Mouse (Mus musculus) heart, embryonic 15.5 days (tissue): Measurements from ENCODE around the gene Hist2h2ac. TPM values are rescaled to one million over a fixed set of nuclear protein-coding genes. Genes with fewer than 3 reads are reported as not detected.

Experiments
- ATAC-seq: fragments of 200-750 bp; cut with Nextera tagmentation; replicated peaks from 2 replicates; pipeline ENCODE4 v1.8.0; 2017; ENCODE audit warnings: low read depth, moderate TSS enrichment; ENCODE audit not compliant: insufficient number of reproducible peaks, insufficient read depth, low FRiP score
- H3K27ac ChIP-seq: fragments of 300-500 bp; sonication (generic); 2 replicates; pipeline ENCODE4 v1.5.1; 2015; ENCODE audit warnings: mild to moderate bottlenecking, inconsistent platforms
- H3K27me3 ChIP-seq: fragments of 300-500 bp; sonication (generic); 2 replicates; pipeline ENCODE4 v1.6.1; 2015; ENCODE audit warnings: inconsistent platforms
- H3K36me3 ChIP-seq: fragments of 300-500 bp; sonication (generic); 2 replicates; pipeline ENCODE4 v1.6.1; 2015; ENCODE audit warnings: mild to moderate bottlenecking, inconsistent platforms
- H3K4me1 ChIP-seq: fragments of 300-500 bp; sonication (generic); replicated peaks from 2 replicates; pipeline ENCODE4 v1.6.1; 2015; ENCODE audit warnings: inconsistent platforms
- H3K4me2 ChIP-seq: fragments of 300-500 bp; sonication (generic); 2 replicates; pipeline ENCODE4 v1.6.1; 2015; ENCODE audit warnings: inconsistent platforms, mild to moderate bottlenecking, moderate library complexity
- H3K4me3 ChIP-seq: fragments of 300-500 bp; sonication (generic); 2 replicates; pipeline ENCODE4 v1.5.1; 2015; ENCODE audit warnings: mild to moderate bottlenecking, inconsistent platforms
- H3K9ac ChIP-seq: fragments of 300-500 bp; sonication (generic); 2 replicates; pipeline ENCODE4 v1.6.1; 2015; ENCODE audit warnings: mild to moderate bottlenecking, inconsistent platforms
- H3K9me3 ChIP-seq: fragments of 300-500 bp; sonication (generic); replicated peaks from 2 replicates; pipeline ENCODE4 v1.6.1; 2016; ENCODE audit warnings: inconsistent platforms
- WGBS: fragments of 180-500 bp; shearing (Covaris S2); methylation state at CpG from one replicate; pipeline ENCODE4 v1.1.7; 2015; ENCODE audit warnings: mixed read lengths; 5-methylcytosine and 5-hydroxymethylcytosine counted together
- polyA plus RNA-seq: library from polyadenylated mRNA; unstranded; fragments of >200 nt; fragmentation: Nextera tagmentation; extraction: Ambion mirVana; gene quantifications from 2 replicates; pipeline ENCODE4 v1.2.1, GENCODE M21; 2015

Hist2h2ac gene
- polyA plus RNA-seq, 1 experiment from 2014 or later, result 5.3 TPM

DNA sequence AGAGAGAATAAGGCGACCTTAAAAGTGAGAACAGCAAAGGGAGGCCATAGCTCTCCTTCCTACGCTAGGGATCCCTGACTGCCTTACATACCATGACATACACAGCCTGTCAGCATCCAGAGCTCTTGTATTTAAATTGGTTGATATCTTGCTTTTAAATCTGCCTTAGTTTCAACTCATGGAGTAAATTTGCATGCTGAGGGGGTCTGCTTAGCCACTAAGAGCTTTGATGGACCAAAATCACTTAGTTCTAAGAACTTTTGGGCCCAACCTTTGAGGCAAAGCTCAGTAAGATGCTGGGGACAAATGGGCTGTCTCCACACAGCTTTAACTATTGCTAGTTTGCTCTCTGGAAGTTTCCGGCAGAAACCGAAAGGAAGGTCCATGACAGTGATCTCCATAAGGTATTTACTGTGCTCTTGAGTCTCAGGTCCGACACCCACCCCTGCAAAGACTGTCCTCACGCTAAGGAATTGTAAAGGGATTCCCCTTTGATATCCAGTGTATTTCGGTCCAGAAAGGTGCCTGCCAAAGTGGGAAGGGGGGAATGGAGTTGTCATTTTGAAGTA lies 16.7 kb upstream of the Hist2h2ac start:
- no peaks in the 10 kb centered on the region for H3K27me3 ChIP-seq
- peak overlapping the region; percentile 69 for H3K27ac ChIP-seq
- no peaks in the 10 kb centered on the region for H3K9me3 ChIP-seq
- H3K4me3 ChIP-seq, result peak overlapping the region; percentile 55
- peaks cover 19% of the 10 kb centered on the region for H3K4me1 ChIP-seq
- no peaks in the 10 kb centered on the region for H3K36me3 ChIP-seq
- no peak for ATAC-seq
- H3K9ac ChIP-seq, result peak overlapping the region; percentile 65
- whole genome bisulfite sequencing, result 21% methylated on average over 7 of the region's 7 CpGs
- H3K4me2 ChIP-seq, result peak overlapping the region; percentile 65

- peak overlapping the region; percentile 55 for H3K4me3 ChIP-seq
- H3K27ac ChIP-seq, result peak overlapping the region; percentile 69
- H3K9me3 ChIP-seq, result no peaks in the 10 kb centered on the region
- no peaks in the 10 kb centered on the region for H3K27me3 ChIP-seq
- peak overlapping the region; percentile 65 for H3K4me2 ChIP-seq
- WGBS, result 79% methylated on average over 4 of the region's 4 CpGs
- no peaks in the 10 kb centered on the region for H3K36me3 ChIP-seq
- ATAC-seq, result no peak
- H3K4me1 ChIP-seq, result peaks cover 19% of the 10 kb centered on the region
- H3K9ac ChIP-seq, result peak overlapping the region; percentile 65; the same call in 1 of the 2 replicates
Measured at GRCm38 (mm10) chr3:96236834-96237334, 16.2 kb upstream of the Hist2h2ac start.

GRCm38 (mm10) chr3:96235836-96236235 lies 15.2 kb upstream of the Hist2h2ac start:
- Histone ChIP-seq H3K4me1 (peaks cover 19% of the 10 kb centered on the region), H3K4me3 (no peak overlapping the region), H3K27ac (no peak overlapping the region), H3K4me2 (no peak overlapping the region), H3K36me3 (no peaks in the 10 kb centered on the region), H3K9me3 (no peaks in the 10 kb centered on the region), H3K27me3 (no peaks in the 10 kb centered on the region), H3K9ac (no peak overlapping the region)
- ATAC-seq, result no peak
- 51% methylated on average over 3 of the region's 3 CpGs for WGBS

- ATAC-seq, result no peak
- Histone ChIP-seq H3K36me3 (no peaks in the 10 kb centered on the region), H3K9ac (no peak overlapping the region), H3K9me3 (no peaks in the 10 kb centered on the region), H3K27me3 (no peaks in the 10 kb centered on the region), H3K4me2 (no peak overlapping the region), H3K4me3 (no peak overlapping the region), H3K4me1 (peaks cover 16% of the 10 kb centered on the region), H3K27ac (no peak overlapping the region)
- 87% methylated on average over 2 of the region's 2 CpGs for WGBS
Measured at GRCm38 (mm10) chr3:96234914-96235313, 14.2 kb upstream of the Hist2h2ac start.

DNA sequence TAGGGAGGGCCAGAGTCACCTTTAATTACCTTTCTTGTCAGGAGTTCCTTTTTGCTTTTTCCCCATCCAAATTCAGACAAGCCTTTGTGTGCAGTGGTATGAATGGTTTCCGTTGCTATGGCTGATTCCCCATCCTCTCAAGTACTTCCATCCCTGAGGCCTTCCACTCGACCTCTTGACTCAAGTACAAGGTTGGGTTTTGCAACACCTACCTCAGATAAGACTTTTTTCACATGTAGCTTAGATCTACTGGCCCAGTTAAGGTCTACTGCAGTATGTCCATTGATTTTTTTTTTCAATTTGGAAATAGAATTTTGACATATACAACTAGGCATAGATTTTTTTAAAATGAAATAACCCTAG lies 11.1 kb upstream of the Hist2h2ac start:
- Histone ChIP-seq H3K27me3 (no peaks in the 10 kb centered on the region), H3K4me1 (peaks cover 1% of the 10 kb centered on the region), H3K9ac (no peak overlapping the region), H3K9me3 (no peaks in the 10 kb centered on the region), H3K36me3 (no peaks in the 10 kb centered on the region), H3K4me2 (no peak overlapping the region), H3K4me3 (no peak overlapping the region), H3K27ac (no peak overlapping the region)
- no peak for ATAC-seq
- 41% methylated on average over 2 of the region's 2 CpGs for WGBS

- WGBS, result 61% methylated on average over 4 of the region's 4 CpGs
- H3K4me3 ChIP-seq, result no peak overlapping the region
- no peak for ATAC-seq
- no peak overlapping the region for H3K9ac ChIP-seq
- H3K36me3 ChIP-seq, result no peaks in the 10 kb centered on the region
- no peak overlapping the region for H3K27ac ChIP-seq
- H3K9me3 ChIP-seq, result no peaks in the 10 kb centered on the region
- H3K4me2 ChIP-seq, result no peak overlapping the region
- H3K4me1 ChIP-seq, result 0 out of 2 replicates have a peak, but pooled peaks cover 2% of the 10 kb centered on the region
- no peaks in the 10 kb centered on the region for H3K27me3 ChIP-seq
Measured at GRCm38 (mm10) chr3:96230910-96231757, 10.5 kb upstream of the Hist2h2ac start.

DNA sequence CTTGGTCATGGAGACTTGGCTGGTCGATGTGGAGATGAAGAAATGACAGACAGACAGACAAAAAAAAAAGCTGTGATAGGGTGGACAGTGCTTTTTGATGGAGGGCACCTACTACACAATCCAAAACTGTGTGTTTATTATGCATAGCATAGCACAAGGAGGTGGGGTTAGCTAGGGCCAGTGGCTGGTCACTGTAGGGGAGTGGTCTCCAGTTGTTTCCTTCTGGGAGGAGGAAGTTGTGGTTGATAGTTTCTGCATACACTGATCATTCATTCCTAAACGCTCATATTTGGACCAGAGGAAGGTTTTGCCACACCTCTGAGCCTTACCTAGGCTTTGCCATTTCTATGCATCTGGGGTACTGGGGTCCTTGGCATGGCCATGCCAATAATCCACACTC lies 9.7 kb upstream of the Hist2h2ac start:
- Histone ChIP-seq H3K9me3 (no peaks in the 10 kb centered on the region), H3K36me3 (no peaks in the 10 kb centered on the region), H3K27me3 (no peaks in the 10 kb centered on the region), H3K27ac (no peak overlapping the region), H3K9ac (no peak overlapping the region), H3K4me3 (no peak overlapping the region), H3K4me2 (no peak overlapping the region), H3K4me1 (0 out of 2 replicates have a peak, but pooled peaks cover 3% of the 10 kb centered on the region)
- 63% methylated on average over 2 of the region's 2 CpGs for WGBS
- no peak for ATAC-seq

- Histone ChIP-seq H3K27ac (no peak overlapping the region), H3K36me3 (no peaks in the 10 kb centered on the region), H3K9me3 (no peaks in the 10 kb centered on the region), H3K4me3 (no peak overlapping the region), H3K4me1 (0 out of 2 replicates have a peak, but pooled peaks cover 7% of the 10 kb centered on the region), H3K27me3 (no peaks in the 10 kb centered on the region), H3K9ac (no peak overlapping the region), H3K4me2 (no peak overlapping the region)
- no peak for ATAC-seq
- 61% methylated on average over 2 of the region's 2 CpGs for WGBS
Measured at GRCm38 (mm10) chr3:96228828-96229227, 8.1 kb upstream of the Hist2h2ac start.

GRCm38 (mm10) chr3:96226695-96227648 lies 6.3 kb upstream of the Hist2h2ac start:
- H3K9ac ChIP-seq, result no peak overlapping the region
- 57% methylated on average over 8 of the region's 8 CpGs for WGBS
- ATAC-seq, result no peak
- H3K4me3 ChIP-seq, result no peak overlapping the region
- H3K4me2 ChIP-seq, result no peak overlapping the region
- H3K4me1 ChIP-seq, result peaks cover 21% of the 10 kb centered on the region
- no peaks in the 10 kb centered on the region for H3K9me3 ChIP-seq
- no peaks in the 10 kb centered on the region for H3K27me3 ChIP-seq
- H3K27ac ChIP-seq, result no peak overlapping the region
- H3K36me3 ChIP-seq, result no peaks in the 10 kb centered on the region

DNA sequence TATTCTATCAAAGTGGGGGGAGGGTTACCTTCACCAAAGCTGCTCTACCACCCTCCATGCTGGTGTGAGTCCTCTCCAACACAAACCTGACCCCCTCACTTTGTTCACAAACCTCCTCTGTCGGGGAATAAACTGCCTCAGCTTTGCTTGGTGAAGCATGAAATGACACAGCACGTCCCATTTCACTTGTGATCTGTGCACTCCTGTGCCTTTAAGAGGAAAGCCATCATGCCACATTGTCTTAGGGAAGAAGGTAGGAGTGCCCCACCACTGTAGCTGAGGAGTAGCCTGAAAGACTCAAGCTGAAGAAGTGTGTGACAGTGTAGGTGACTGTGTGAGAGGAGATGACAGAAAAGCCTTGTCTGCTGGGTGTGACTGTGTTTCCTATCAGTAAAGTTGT lies 4.7 kb upstream of the Hist2h2ac start:
- no peak for ATAC-seq
- Histone ChIP-seq H3K27me3 (no peaks in the 10 kb centered on the region), H3K36me3 (no peaks in the 10 kb centered on the region), H3K9me3 (no peaks in the 10 kb centered on the region), H3K27ac (no peak overlapping the region), H3K4me3 (no peak overlapping the region), H3K4me2 (no peak overlapping the region), H3K9ac (no peak overlapping the region), H3K4me1 (peaks cover 29% of the 10 kb centered on the region)
- whole genome bisulfite sequencing, result 30% methylated on average over 2 of the region's 2 CpGs

GRCm38 (mm10) chr3:96222774-96223173 lies 2.1 kb upstream of the Hist2h2ac start:
- Histone ChIP-seq H3K27ac (no peak overlapping the region), H3K4me1 (peaks cover 37% of the 10 kb centered on the region), H3K4me2 (peak overlapping the region; percentile 83), H3K9ac (no peak overlapping the region), H3K9me3 (no peaks in the 10 kb centered on the region), H3K27me3 (no peaks in the 10 kb centered on the region), H3K4me3 (no peak overlapping the region), H3K36me3 (no peaks in the 10 kb centered on the region)
- 91% methylated on average over 4 of the region's 4 CpGs for WGBS
- ATAC-seq, result no peak
